Mouse (Mus musculus): ENCODE measurements around the gene Etfb. TPM values are rescaled to one million over a fixed set of nuclear protein-coding genes. Genes with fewer than 3 reads are reported as not detected.

Etfb gene
- polyA plus RNA-seq, 1 experiment from 2014 or later: 249 TPM

DNA sequence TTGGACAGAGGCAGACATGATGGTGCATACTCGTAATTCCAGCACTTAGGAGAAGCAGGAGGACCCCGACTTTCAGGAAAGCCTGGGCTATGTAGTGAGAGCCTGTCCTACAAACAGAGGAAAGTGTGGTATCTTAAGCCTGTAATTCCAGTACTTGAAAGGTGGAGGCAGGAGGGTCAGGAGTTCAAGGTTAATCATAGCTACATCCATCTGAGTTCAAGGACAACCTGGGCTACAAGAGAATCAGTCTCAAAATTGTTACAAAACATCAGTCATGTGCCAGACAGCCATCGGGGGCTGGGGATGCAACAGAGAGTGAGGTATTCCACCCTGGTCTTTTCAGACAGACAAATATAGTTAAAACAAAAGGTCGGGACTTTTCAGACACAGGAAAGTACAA lies 11.0 kb upstream of the Etfb start:
- Histone ChIP-seq H3K27ac (no peak overlapping the region), H3K27me3 (replicated peaks) (no peaks in the 10 kb centered on the region), H3K4me3 (no peak overlapping the region), H3K9ac (no peak overlapping the region), H3K36me3 (no peaks in the 10 kb centered on the region), H3K4me1 (peaks cover 17% of the 10 kb centered on the region; the same call in 1 of the 2 replicates), H3K9me3 (replicated peaks) (no peaks in the 10 kb centered on the region), H3K4me2 (no peak overlapping the region)
- no peak for ATAC-seq
- 64% methylated on average over 4 of the region's 4 CpGs for WGBS (ENCODE audit: insufficient replicate concordance)

DNA sequence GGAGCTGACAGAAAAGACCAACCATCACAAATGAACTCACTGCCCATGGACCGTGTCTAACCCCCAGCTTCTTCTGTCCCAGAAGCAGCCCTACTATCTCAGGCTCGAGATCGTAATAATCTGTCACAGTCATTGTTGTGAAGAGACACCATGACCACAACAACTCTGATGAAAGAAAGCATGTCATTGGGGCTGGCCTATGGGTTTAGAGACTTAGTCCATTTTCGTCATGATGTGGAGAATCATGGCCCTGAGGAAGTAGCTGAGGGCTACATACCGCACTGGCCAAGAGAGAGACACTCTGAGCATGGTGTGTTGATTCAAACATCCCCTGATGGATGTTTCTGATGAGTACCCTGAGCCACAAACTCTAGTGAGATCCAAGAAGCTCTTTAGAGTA lies 9.2 kb upstream of the Etfb start:
- no peak overlapping the region for H3K4me2 ChIP-seq
- 65% methylated on average over 5 of the region's 5 CpGs for WGBS (ENCODE audit: insufficient replicate concordance)
- H3K27me3 ChIP-seq (replicated peaks): no peaks in the 10 kb centered on the region
- no peak overlapping the region for H3K9ac ChIP-seq
- peaks cover 17% of the 10 kb centered on the region; the same call in 1 of the 2 replicates for H3K4me1 ChIP-seq
- H3K9me3 ChIP-seq (replicated peaks): no peaks in the 10 kb centered on the region
- H3K27ac ChIP-seq: no peak overlapping the region
- no peaks in the 10 kb centered on the region for H3K36me3 ChIP-seq
- ATAC-seq: no peak
- no peak overlapping the region for H3K4me3 ChIP-seq

DNA sequence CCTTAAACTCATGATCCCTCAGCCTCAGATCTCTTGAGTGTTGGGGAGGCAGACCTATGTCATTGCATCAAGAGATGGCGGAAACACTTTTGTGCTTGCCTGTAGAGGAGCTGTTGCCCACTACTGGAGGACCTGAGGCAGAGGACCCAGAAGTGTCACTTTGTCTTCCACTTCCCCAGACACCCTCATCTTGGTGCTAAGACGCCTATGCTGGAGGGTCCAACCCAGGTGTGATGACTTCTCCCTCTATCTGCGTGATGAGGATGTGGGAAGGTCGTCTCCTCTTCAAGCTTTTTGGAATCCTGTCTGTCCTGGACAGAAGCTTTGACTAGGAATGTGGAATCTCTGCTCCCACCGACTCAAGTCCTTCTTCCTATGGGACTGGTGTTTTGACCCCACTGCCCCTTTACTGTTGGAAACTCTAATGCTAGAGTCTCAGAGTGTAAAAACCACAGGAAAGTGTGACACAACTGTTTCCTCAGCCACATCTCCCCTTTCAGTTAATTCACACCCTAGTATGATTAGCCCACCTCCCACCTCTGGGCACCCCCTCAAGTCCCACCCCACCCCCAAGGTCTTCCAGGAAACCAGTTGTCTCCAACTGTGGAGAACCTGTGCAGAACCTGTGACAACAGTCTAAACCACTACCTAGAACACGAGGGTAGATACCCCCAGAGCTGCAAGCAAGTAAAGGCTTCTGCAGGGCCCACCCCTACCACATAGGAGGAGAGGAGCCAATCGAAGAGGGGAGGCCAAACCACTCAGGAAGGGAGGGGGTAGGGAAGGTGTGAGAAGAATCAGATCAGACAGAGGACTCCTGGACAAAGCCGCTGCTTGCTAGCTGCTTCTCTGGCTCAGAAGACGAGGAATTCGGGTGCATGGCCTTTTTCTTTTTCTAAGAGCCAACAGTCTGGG lies 7.3 kb upstream of the Etfb start, which contains the start of gene Nkg7:
Nkg7 (plus strand) TSS at position 733 of the 915 bp plus-strand sequence.
- 46% methylated on average over 10 of the region's 10 CpGs for WGBS (ENCODE audit: insufficient replicate concordance)
- peaks cover 21% of the 10 kb centered on the region for H3K4me1 ChIP-seq
- no peaks in the 10 kb centered on the region for H3K27me3 ChIP-seq (replicated peaks)
- no peak within 1 kb of the TSS for H3K4me3 ChIP-seq
- H3K27ac ChIP-seq: no peak within 1 kb of the TSS
- no peaks in the 10 kb centered on the region for H3K9me3 ChIP-seq (replicated peaks)
- no peak within 1 kb of the TSS for H3K4me2 ChIP-seq
- ATAC-seq: no peak
- no peaks in the 10 kb centered on the region for H3K36me3 ChIP-seq
- no peak within 1 kb of the TSS for H3K9ac ChIP-seq

DNA sequence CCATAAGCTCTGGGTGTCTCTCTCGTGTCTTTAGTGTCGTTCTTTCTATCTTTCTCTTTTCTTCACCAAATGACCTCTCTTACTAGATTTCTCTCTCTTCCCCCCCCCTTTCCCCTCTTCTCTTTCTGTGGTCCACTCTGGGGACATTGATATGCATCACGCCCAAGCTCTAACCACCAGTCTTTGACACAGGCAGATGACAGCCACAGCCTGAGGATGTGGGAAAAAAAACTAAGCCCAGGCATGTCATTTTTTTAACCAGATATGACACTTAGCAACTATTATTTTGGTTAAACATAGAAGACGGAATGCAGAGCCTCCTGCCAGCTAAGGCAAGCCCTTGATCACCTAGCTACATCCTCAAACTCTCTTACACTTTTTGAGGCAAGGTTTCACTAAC lies 5.3 kb upstream of the Etfb start:
- Histone ChIP-seq H3K4me1 (peaks cover 32% of the 10 kb centered on the region), H3K27me3 (replicated peaks) (no peaks in the 10 kb centered on the region), H3K9ac (no peak overlapping the region), H3K4me2 (no peak overlapping the region), H3K36me3 (no peaks in the 10 kb centered on the region), H3K27ac (no peak overlapping the region), H3K9me3 (replicated peaks) (no peaks in the 10 kb centered on the region), H3K4me3 (no peak overlapping the region)
- WGBS (ENCODE audit: insufficient replicate concordance): 30% methylated on average over 4 of the region's 4 CpGs
- no peak for ATAC-seq

DNA sequence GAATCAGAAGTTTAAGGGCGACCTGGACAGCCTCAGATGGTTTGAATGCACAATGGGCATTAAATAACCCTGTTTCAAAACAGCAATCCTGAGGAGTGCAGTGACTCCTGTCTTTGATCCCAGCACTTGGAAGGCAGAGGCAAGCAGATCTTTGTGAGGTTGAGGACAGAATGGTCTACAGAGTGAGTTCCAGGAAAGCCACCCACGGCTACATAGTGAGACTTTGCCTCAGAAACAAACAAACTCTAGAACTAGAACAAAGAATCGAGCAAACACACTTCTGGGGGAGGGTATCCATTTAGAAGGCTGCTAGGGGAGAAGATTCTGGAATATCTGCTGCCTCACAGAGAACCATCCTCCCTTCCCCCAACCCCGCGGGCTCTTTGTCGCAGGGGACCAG lies 3.4 kb upstream of the Etfb start, which contains the start of gene Cldnd2:
Cldnd2 (plus strand) TSS at position 301 of the 400 bp plus-strand sequence.
- Histone ChIP-seq H3K9ac (no peak within 1 kb of the TSS), H3K4me1 (peaks cover 39% of the 10 kb centered on the region), H3K9me3 (replicated peaks) (no peaks in the 10 kb centered on the region), H3K27me3 (replicated peaks) (no peaks in the 10 kb centered on the region), H3K36me3 (no peaks in the 10 kb centered on the region), H3K27ac (no peak within 1 kb of the TSS), H3K4me3 (no peak within 1 kb of the TSS), H3K4me2 (no peak within 1 kb of the TSS)
- ATAC-seq: no peak
- 66% methylated on average over 6 of the region's 6 CpGs for WGBS (ENCODE audit: insufficient replicate concordance)

DNA sequence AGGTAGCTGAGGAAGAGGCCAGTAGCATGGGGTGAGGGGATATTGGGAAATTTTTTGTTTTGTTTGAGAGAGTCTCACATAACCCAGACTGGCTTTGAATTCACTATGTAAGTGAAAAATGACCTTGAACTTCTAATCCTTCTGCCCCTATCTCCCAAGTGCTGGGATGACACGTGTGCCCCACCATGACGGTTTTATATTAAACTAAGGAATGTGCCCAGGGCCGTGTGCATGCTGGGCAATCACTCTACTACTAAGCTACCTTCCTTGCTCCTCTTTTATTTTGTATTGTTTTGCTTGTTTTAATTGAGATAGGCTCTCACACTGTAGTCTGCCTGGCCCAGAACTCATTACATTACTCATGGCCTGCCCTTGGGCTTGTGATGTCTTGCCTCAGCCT lies 2.8 kb upstream of the Etfb start:
- no peak overlapping the region for H3K27ac ChIP-seq
- H3K36me3 ChIP-seq: no peaks in the 10 kb centered on the region
- WGBS (ENCODE audit: insufficient replicate concordance): 69% methylated on average over 3 of the region's 3 CpGs
- H3K4me3 ChIP-seq: no peak overlapping the region
- no peak for ATAC-seq
- no peaks in the 10 kb centered on the region for H3K9me3 ChIP-seq (replicated peaks)
- peaks cover 41% of the 10 kb centered on the region for H3K4me1 ChIP-seq
- no peak overlapping the region for H3K4me2 ChIP-seq
- H3K9ac ChIP-seq: no peak overlapping the region
- H3K27me3 ChIP-seq (replicated peaks): no peaks in the 10 kb centered on the region

DNA sequence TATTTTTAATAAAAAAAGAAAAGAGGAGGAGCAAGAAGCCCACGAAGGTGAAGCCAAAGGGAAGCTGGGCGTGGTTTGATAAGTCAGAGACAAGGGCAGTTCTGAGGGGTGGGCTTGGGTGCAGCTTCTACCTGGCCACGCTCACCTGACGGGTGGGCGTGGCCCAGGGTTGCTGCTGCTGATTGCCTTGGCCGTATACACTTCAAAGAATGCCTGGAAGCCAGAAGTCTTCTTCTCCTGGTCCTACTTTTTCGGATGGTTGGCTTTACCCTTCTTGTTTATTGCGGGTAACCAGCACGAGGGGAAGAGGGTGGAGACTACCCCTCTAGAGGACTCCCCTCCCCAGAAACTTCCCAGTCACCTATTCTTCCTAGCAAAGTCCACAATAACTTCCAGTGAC lies 1.2 kb upstream of the Etfb start:
- ATAC-seq: no peak
- Histone ChIP-seq H3K4me1 (peaks cover 47% of the 10 kb centered on the region), H3K27me3 (replicated peaks) (no peaks in the 10 kb centered on the region), H3K4me3 (peak overlapping the region; percentile 72), H3K27ac (peak overlapping the region; percentile 88), H3K9me3 (replicated peaks) (no peaks in the 10 kb centered on the region), H3K36me3 (no peaks in the 10 kb centered on the region), H3K4me2 (peak overlapping the region; percentile 96), H3K9ac (peak overlapping the region; percentile 75)
- 3% methylated on average over 9 of the region's 9 CpGs for WGBS (ENCODE audit: insufficient replicate concordance)

DNA sequence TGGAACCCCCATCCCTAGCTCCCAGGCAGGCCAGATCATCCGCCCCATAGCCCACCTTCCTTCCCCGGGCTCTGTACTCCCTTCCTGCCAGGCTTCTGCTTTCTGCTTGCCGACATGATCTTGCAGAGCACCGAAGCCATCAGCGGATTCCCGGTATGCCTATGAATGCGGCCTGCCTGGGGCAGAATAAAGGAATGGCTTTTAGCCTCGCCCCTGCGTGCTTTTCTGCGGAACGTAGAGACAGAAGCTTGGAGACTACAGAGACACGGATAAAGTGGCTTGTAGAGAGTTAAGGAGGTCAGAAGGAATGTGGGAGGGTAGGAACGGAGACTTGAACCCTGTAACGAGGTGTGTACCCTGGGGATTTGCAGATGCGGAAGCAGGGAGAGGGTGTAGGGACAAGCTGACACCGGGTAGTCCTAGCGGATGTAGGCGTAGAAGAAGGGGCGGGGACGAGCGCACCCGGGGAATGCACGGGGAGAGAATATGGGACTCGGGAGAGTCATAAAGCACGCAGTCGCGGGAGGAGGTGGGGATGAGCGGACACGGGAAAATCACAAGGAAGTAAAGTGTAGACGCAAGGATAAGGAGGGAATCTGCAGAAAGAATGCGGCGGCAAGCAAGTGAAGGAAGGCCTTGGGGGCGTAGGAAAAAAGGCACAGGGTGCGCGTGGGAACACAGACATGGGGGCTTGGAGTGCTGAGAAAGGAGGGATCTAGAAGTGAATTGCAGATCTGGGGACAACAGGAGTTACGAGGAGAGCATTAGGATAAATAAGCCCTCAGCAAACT lies 562 bp upstream of the Etfb start:
- Histone ChIP-seq H3K9ac (peak overlapping the region; percentile 75), H3K4me3 (peak overlapping the region; percentile 72), H3K36me3 (no peaks in the 10 kb centered on the region), H3K4me1 (peaks cover 53% of the 10 kb centered on the region), H3K4me2 (peak overlapping the region; percentile 96), H3K27me3 (replicated peaks) (no peaks in the 10 kb centered on the region), H3K27ac (peak overlapping the region; percentile 88), H3K9me3 (replicated peaks) (no peaks in the 10 kb centered on the region)
- ATAC-seq: peak; percentile 84
- under 1% methylated on average over 36 of the region's 36 CpGs for WGBS (ENCODE audit: insufficient replicate concordance)

DNA sequence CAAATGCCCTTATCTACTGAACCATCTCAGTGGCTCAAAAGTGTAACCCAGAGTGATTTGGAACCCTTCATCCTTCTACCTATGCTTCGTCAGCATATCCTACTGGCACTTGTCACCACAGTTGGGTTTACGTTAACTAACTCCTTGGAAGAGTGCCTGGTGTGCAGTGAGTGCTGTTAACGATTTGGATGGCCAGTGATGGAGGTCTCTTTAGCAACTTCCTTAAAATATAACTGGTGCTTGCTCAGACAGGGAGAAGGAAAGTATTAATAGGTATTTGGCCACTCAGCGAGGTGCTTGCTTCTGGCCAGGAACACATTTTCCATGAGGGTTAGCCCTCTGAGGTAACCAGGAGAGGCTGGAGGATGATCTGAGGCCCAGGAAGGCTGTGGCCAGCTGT lies 3.9 kb downstream of the Etfb start:
- Histone ChIP-seq H3K27ac (no peak overlapping the region), H3K4me3 (no peak overlapping the region), H3K4me2 (no peak overlapping the region), H3K9ac (no peak overlapping the region), H3K9me3 (replicated peaks) (no peaks in the 10 kb centered on the region), H3K4me1 (peaks cover 61% of the 10 kb centered on the region), H3K36me3 (peaks cover 25% of the 10 kb centered on the region), H3K27me3 (replicated peaks) (no peaks in the 10 kb centered on the region)
- no peak for ATAC-seq
- WGBS (ENCODE audit: insufficient replicate concordance): 74% methylated on average over 4 of the region's 4 CpGs

DNA sequence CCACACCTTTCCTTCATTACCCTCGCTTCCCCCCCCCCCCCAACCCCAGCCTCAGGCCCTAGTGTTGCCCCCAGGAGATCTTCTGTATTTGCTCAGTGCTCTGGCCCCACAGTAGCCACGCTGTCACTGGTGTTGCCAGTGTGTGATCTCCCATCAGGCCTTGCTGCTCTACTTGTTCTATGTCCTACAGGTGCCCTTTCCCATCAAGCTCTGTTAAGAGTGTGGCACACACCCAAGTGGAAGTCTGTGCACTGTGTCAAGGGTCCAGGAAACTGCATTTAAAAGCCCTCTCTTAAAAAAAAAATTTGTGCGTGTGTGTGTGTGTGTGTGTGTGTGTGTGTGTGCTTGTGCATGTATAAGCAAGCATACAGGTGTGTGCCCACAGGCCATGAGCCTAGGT lies 4.4 kb downstream of the Etfb start:
- Histone ChIP-seq H3K9ac (no peak overlapping the region), H3K4me1 (peaks cover 62% of the 10 kb centered on the region), H3K36me3 (peaks cover 29% of the 10 kb centered on the region), H3K27me3 (replicated peaks) (no peaks in the 10 kb centered on the region), H3K9me3 (replicated peaks) (no peaks in the 10 kb centered on the region), H3K4me2 (no peak overlapping the region), H3K4me3 (no peak overlapping the region), H3K27ac (no peak overlapping the region)
- ATAC-seq: no peak
- WGBS (ENCODE audit: insufficient replicate concordance): 69% methylated on average over 3 of the region's 3 CpGs

DNA sequence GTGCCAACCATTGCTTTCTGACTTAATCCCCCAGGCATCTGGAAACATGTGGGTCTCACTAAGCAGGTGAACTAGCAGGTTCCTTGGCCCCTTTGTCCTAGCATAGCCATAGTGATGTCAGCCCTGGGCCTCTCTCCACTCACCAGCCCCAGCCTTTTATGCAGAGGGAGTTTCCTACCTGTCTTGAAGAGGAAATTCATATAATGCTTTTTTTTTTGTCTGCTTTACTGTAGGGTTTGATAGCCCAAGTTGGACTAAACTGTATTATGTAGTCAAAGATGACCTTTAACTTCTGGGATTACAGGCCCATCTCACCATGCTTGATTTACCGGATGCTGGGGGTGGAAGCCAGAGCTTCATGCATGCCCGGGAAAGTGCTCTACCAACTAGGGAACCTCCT lies 5.9 kb downstream of the Etfb start:
- Histone ChIP-seq H3K9me3 (replicated peaks) (no peaks in the 10 kb centered on the region), H3K27me3 (replicated peaks) (no peaks in the 10 kb centered on the region), H3K4me1 (peaks cover 59% of the 10 kb centered on the region), H3K36me3 (peaks cover 45% of the 10 kb centered on the region), H3K4me2 (no peak overlapping the region), H3K4me3 (no peak overlapping the region), H3K27ac (no peak overlapping the region), H3K9ac (no peak overlapping the region)
- 92% methylated on average over 2 of the region's 2 CpGs for WGBS (ENCODE audit: insufficient replicate concordance)
- ATAC-seq: no peak

DNA sequence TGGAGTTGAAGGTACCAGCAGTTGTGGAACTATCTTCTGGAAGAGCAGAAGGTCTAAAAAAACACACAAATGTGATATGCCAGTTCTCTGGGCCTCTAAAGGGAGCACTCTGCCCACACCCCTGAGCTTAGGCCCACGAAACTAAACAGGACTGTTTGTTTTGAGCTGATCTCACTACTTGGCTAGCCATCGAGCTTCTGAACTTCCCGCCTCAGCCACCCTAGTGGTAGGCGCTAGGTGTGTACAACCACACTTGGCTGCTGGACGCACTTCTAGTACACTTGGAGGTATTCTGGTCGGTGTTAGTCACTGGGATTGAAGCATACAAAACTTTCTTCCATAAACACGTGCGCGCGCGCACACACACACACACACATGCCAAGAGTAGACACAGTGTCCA lies 7.8 kb downstream of the Etfb start:
- Histone ChIP-seq H3K9ac (no peak overlapping the region), H3K4me2 (no peak overlapping the region), H3K36me3 (peaks cover 64% of the 10 kb centered on the region), H3K27me3 (replicated peaks) (no peaks in the 10 kb centered on the region), H3K9me3 (replicated peaks) (no peaks in the 10 kb centered on the region), H3K4me1 (peaks cover 43% of the 10 kb centered on the region), H3K27ac (no peak overlapping the region), H3K4me3 (no peak overlapping the region)
- no peak for ATAC-seq
- 79% methylated on average over 11 of the region's 11 CpGs for WGBS (ENCODE audit: insufficient replicate concordance)
